Mouse (Mus musculus) midbrain, embryonic 10.5 days (tissue): ENCODE measurements around the gene Zfp612. TPM values are rescaled to one million over a fixed set of nuclear protein-coding genes. Genes with fewer than 3 reads are reported as not detected.

ENCODE experiments used
- polyA plus RNA-seq: library from polyadenylated mRNA; unstranded; fragments of >200 nt; fragmentation: Nextera tagmentation; extraction: Ambion mirVana; gene quantifications from 2 replicates; pipeline ENCODE4 v1.2.1, GENCODE M21; 2016

The Zfp612 gene
- polyA plus RNA-seq, 1 experiment from 2014 or later, result 9.7 TPM

Other genes with a start within 250 kb of the Zfp612 start
- 2.4 and 2.9 TPM in 2 replicates for gene Phlpp2, start 211.2 kb upstream of the Zfp612 start, polyA plus RNA-seq
- 0.31 and 0.56 TPM in 2 replicates for gene Marveld3, start 117.5 kb upstream of the Zfp612 start, polyA plus RNA-seq
- not detected in 2 replicates for gene Tat, start 89.3 kb upstream of the Zfp612 start, polyA plus RNA-seq
- 0.06 TPM in 1 of 2 replicates, not detected in the other for gene Chst4, start 40.0 kb upstream of the Zfp612 start, polyA plus RNA-seq
- gene Gm21964, start 21.5 kb downstream of the Zfp612 start, polyA plus RNA-seq, result not detected in 2 replicates
- not detected in 2 replicates for gene Gm17720, start 23.0 kb downstream of the Zfp612 start, polyA plus RNA-seq
- 1.8 and 2.4 TPM in 2 replicates for gene Calb2, start 88.5 kb downstream of the Zfp612 start, polyA plus RNA-seq
- gene Cmtr2, start 135.9 kb downstream of the Zfp612 start, polyA plus RNA-seq, result 12.4 and 13.2 TPM in 2 replicates
- 0.05 and 0.14 TPM in 2 replicates for gene Hydin, start 187.2 kb downstream of the Zfp612 start, polyA plus RNA-seq